Mouse (Mus musculus) spleen, adult 2 months (tissue): ENCODE data around the gene Fyttd1.

Experiments used
- CTCF ChIP-seq: fragments of 200-500 bp; IDR thresholded peaks from 2 replicates; pipeline ENCODE4 v1.5.1; 2011; ENCODE audit warnings: mild to moderate bottlenecking, inconsistent platforms; ENCODE audit not compliant: insufficient read depth, insufficient read length, insufficient replicate concordance; ENCODE audit errors: extremely low read depth
- POLR2A ChIP-seq: fragments of 200-500 bp; IDR thresholded peaks from 2 replicates; pipeline ENCODE4 v1.6.1; 2011; ENCODE audit warnings: low read depth, low read length, inconsistent platforms

DNA sequence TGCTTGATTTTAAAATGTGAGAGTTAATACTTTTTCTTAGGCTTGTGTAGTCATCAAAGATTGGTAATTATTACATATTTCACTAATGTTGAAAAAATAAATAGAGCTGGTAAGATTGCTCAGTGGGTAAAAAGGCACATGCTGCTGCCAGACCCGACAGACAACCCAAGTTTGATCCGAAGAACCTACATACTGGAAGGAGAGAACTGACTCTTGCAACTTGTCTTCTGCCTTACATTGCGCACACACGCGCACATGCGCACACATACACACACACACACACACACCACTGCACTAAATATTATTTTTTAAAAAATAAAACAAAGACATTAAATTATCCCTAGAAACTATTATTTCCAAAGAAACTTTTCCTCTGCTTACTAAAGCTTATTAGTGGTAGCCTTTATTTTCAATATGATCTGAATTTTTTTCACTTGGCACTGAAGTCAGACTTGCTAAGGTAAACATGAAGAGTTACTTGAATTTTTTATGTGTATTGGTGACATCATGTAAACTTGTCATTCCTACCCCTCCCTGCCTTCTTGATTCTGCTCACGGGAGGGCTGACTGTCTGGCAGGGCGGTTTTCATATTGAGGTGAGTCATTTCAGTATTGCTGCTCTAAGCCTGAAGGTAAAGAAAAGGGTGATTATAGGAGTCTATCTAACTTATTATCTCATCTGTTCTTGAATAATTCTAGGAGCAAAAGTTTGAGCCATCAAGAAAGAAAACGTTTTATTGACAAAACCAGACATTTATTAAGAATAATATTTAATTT, 38.2 kb downstream of the Fyttd1 start:
- no peak for TF ChIP-seq CTCF
- TF ChIP-seq POLR2A, result no peak
